Comparison of ENCODE assay signal across 7 mouse cellular contexts in the genomic region with DNA sequence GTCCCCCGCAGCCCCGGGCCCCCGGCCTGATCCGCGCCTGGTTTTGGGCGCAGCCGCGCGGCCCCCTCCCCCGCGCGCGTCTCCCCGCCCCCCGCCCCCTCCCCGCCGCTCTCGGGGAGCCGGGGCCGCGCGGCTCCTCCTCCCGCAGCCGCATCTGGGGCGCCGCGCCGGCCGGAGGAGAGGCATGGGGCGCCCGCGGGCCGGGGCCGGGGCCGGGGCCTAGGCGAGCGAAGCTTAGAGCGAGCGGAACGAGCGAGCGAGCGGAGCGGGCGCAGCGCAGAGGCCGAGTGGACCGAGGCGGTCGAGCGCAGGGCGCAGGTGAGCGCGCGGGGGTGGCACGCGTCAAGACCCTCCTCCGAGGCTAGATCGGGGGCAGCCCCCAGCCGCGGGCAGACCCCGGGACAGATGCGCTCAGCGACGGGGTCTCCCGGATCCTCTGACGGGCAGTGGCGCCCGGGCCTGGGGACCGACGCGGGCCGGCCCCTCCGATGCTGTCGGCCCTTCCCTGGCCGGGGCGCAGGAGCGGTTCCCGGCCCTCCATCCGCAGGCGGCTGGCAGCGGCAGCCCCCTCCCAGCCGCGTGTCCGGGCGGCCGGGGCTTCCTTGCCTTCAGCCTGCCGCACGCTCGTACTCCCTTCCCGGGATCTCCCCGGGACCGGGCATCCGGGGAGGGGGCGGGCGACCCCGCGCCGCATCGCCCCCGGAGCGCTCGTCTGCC. TPM values are rescaled to one million over a fixed set of nuclear protein-coding genes. Genes with fewer than 3 reads are reported as not detected.
A peak's percentile ranks its signal among the peaks of the same experiment; 100 is the strongest.
DNase-seq lines count a peak whose midpoint lies in the region; ATAC-seq and TF ChIP-seq lines count a peak whose summit lies in the region.

A gene (plus strand): TSS at position 165 of the 717 bp plus-strand sequence.

- peak within 1 kb of the TSS; percentile 78 for H3K9ac ChIP-seq in forebrain, embryonic 14.5 days (ENCODE audit: low read length)
- H3K9ac ChIP-seq in neural tube, embryonic 13.5 days: peak within 1 kb of the TSS; percentile 87

- no peaks in the 10 kb centered on the region for H3K27me3 ChIP-seq in testis, adult 2 months (ENCODE audit: control insufficient read depth, insufficient read depth, low read length)
- peaks cover 27% of the 10 kb centered on the region for H3K27me3 ChIP-seq in forebrain, embryonic 14.5 days (replicated peaks; ENCODE audit: control insufficient read depth, insufficient read depth, low read length)
- H3K27me3 ChIP-seq in limb, embryonic 10.5 days (ENCODE audit: low read depth, poor library complexity, severe bottlenecking): peaks cover 99% of the 10 kb centered on the region
- peaks cover 68% of the 10 kb centered on the region for H3K27me3 ChIP-seq in neural tube, embryonic 13.5 days

- H3K9me3 ChIP-seq in forebrain, embryonic 14.5 days (replicated peaks; ENCODE audit: control insufficient read depth, low read length): no peaks in the 10 kb centered on the region
- no peaks in the 10 kb centered on the region for H3K9me3 ChIP-seq in limb, embryonic 10.5 days (replicated peaks)
- no peaks in the 10 kb centered on the region for H3K9me3 ChIP-seq in neural tube, embryonic 13.5 days

- ATAC-seq in forebrain, embryonic 14.5 days: peak; percentile 80
- ATAC-seq in hematopoietic stem cell, adult 5-6 weeks (replicated peaks in 1 of 2; ENCODE audit: insufficient read depth in 1 of 2, low FRiP score in 2 of 2, low TSS enrichment in 1 of 2, low read depth in 1 of 2, poor library complexity in 2 of 2, severe bottlenecking in 2 of 2): peak in 1 of 2 experiments; percentile 8; a peak in 1 of 4 replicates
- ATAC-seq in neural tube, embryonic 13.5 days (ENCODE audit: low read depth): peak; percentile 83

- under 1% methylated on average over 77 of the region's 103 CpGs for WGBS in forebrain, embryonic 14.5 days
- 1% methylated on average over 90 of the region's 103 CpGs for WGBS in limb, embryonic 10.5 days
- 1% methylated on average over 86 of the region's 103 CpGs for WGBS in neural tube, embryonic 13.5 days

- 0 out of 2 replicates have a peak within 1 kb of the TSS, but pooled peaks have one; percentile 51 for H3K27ac ChIP-seq in testis, adult 2 months (ENCODE audit: control insufficient read depth, insufficient read depth, low read depth, low read length)
- H3K27ac ChIP-seq in forebrain, embryonic 14.5 days (ENCODE audit: low read depth, low read length): no peak within 1 kb of the TSS; the same call in 1 of the 2 replicates
- H3K27ac ChIP-seq in limb, embryonic 10.5 days: peak within 1 kb of the TSS; percentile 68
- H3K27ac ChIP-seq in neural tube, embryonic 13.5 days (replicated peaks): peak within 1 kb of the TSS; percentile 73

- no peak for TF ChIP-seq POLR2A in testis, adult 2 months (IDR thresholded peaks at IDR 0.05; ENCODE audit: control insufficient read depth, low read depth, low read length)

- peak within 1 kb of the TSS; percentile 85 for H3K4me2 ChIP-seq in forebrain, embryonic 14.5 days (ENCODE audit: low read length)
- peak within 1 kb of the TSS; percentile 95 for H3K4me2 ChIP-seq in neural tube, embryonic 13.5 days

- H3K4me3 ChIP-seq in testis, adult 2 months (ENCODE audit: control insufficient read depth, low read depth, low read length): peak within 1 kb of the TSS; percentile 71
- H3K4me3 ChIP-seq in forebrain, embryonic 14.5 days (ENCODE audit: low read depth, low read length): peak within 1 kb of the TSS; percentile 75
- peak within 1 kb of the TSS; percentile 70 for H3K4me3 ChIP-seq in limb, embryonic 10.5 days
- peak within 1 kb of the TSS; percentile 83 for H3K4me3 ChIP-seq in neural tube, embryonic 13.5 days

- DNase-seq in testis, postnatal 14 days (ENCODE audit: low spot score): no peak
- peak; percentile 53 for DNase-seq in brain, adult 2 months (ENCODE audit: low read depth, low spot score)
- peak; percentile 68 for DNase-seq in forebrain, embryonic 14.5 days (ENCODE audit: low spot score)
- DNase-seq in limb, embryonic 10.5 days (ENCODE audit: low spot score): peak; percentile 70

- no peaks in the 10 kb centered on the region for H3K36me3 ChIP-seq in testis, adult 2 months (ENCODE audit: control insufficient read depth, insufficient read depth, low read length)
- no peaks in the 10 kb centered on the region for H3K36me3 ChIP-seq in forebrain, embryonic 14.5 days (ENCODE audit: control insufficient read depth, insufficient read depth, low read length)
- no peaks in the 10 kb centered on the region for H3K36me3 ChIP-seq in limb, embryonic 10.5 days
- H3K36me3 ChIP-seq in neural tube, embryonic 13.5 days: no peaks in the 10 kb centered on the region

- peaks cover 4% of the 10 kb centered on the region for H3K4me1 ChIP-seq in testis, adult 2 months (ENCODE audit: control insufficient read depth, insufficient read depth, low read length)
- H3K4me1 ChIP-seq in forebrain, embryonic 14.5 days (ENCODE audit: control insufficient read depth, insufficient read depth, low read length): peaks cover 14% of the 10 kb centered on the region
- H3K4me1 ChIP-seq in limb, embryonic 10.5 days: peaks cover 26% of the 10 kb centered on the region
- H3K4me1 ChIP-seq in neural tube, embryonic 13.5 days (replicated peaks): peaks cover 34% of the 10 kb centered on the region

- TF ChIP-seq CTCF in testis, adult 2 months (IDR thresholded peaks at IDR 0.05; ENCODE audit: control insufficient read depth, insufficient read depth, insufficient replicate concordance, low read depth, low read length): no peak

RNA-seq across cellular contexts. Expression of the gene that starts here (rescaled TPM):
- polyA plus RNA-seq in testis, adult 2 months (2012; rRNA removed): 175 and 196 TPM in 2 replicates
- 307 and 334 TPM in 2 replicates for polyA plus RNA-seq in forebrain, embryonic 14.5 days (2014; fragmentation: Nextera tagmentation; extraction: Ambion mirVana)
- total RNA-seq in hematopoietic stem cell, adult 5-6 weeks (2017): 14.3 and 23.2 TPM in 2 replicates
- 116 and 124 TPM in 2 replicates for polyA plus RNA-seq in limb, embryonic 10.5 days (2016; fragmentation: Nextera tagmentation; extraction: Ambion mirVana)
- polyA plus RNA-seq in neural tube, embryonic 13.5 days (2015; fragmentation: Nextera tagmentation; extraction: Ambion mirVana): 201 and 209 TPM in 2 replicates
